Mouse (Mus musculus) spleen, adult 18-20 months (tissue): ENCODE data around the gene Gm20388.

Source experiments
- DNase-seq, 2 experiments: peaks; one replicate each; pipeline ENCODE4 v3.0.0; 2022; ENCODE audit warnings: mixed read lengths in 2 of 2

Gm20388 gene

GRCm38 (mm10) chr8:122851692-122852545, 2941.3 kb downstream of the Gm20388 start:
- DNase-seq, result no peak

- no peak for DNase-seq
Observed at GRCm38 (mm10) chr8:122852546-122852905, 2941.9 kb downstream of the Gm20388 start.

GRCm38 (mm10) chr8:122853340-122853771, 2942.7 kb downstream of the Gm20388 start:
- no peak for DNase-seq

GRCm38 (mm10) chr8:122854388-122854787, 2943.7 kb downstream of the Gm20388 start:
- no peak for DNase-seq

- no peak for DNase-seq
Observed at GRCm38 (mm10) chr8:122855123-122855522, 2944.5 kb downstream of the Gm20388 start.

GRCm38 (mm10) chr8:122856288-122856687, 2945.6 kb downstream of the Gm20388 start:
- DNase-seq, result no peak

GRCm38 (mm10) chr8:122859843-122860242, 2949.2 kb downstream of the Gm20388 start:
- DNase-seq, result no peak

- DNase-seq, result no peak
Observed at GRCm38 (mm10) chr8:122864719-122865129, 2954.1 kb downstream of the Gm20388 start.

GRCm38 (mm10) chr8:122865441-122865840, 2954.8 kb downstream of the Gm20388 start:
- no peak for DNase-seq

- no peak for DNase-seq
Observed at GRCm38 (mm10) chr8:122866231-122866630, 2955.6 kb downstream of the Gm20388 start.

GRCm38 (mm10) chr8:122867982-122868381, 2957.3 kb downstream of the Gm20388 start:
- no peak for DNase-seq

GRCm38 (mm10) chr8:122870377-122870863, 2959.8 kb downstream of the Gm20388 start:
- DNase-seq, result peak; percentile 88 to 92

GRCm38 (mm10) chr8:122871663-122872062, 2961.0 kb downstream of the Gm20388 start:
- DNase-seq, result no peak

- DNase-seq, result no peak
Observed at GRCm38 (mm10) chr8:122873171-122873570, 2962.5 kb downstream of the Gm20388 start.

GRCm38 (mm10) chr8:122875186-122875585, 2964.5 kb downstream of the Gm20388 start:
- DNase-seq, result no peak

- DNase-seq, result no peak
Observed at GRCm38 (mm10) chr8:122878231-122878630, 2967.6 kb downstream of the Gm20388 start.

GRCm38 (mm10) chr8:122880302-122880701, 2969.7 kb downstream of the Gm20388 start:
- no peak for DNase-seq

GRCm38 (mm10) chr8:122883671-122884070, 2973.0 kb downstream of the Gm20388 start:
- no peak for DNase-seq

- DNase-seq, result no peak
Observed at GRCm38 (mm10) chr8:122891440-122891839, 2980.8 kb downstream of the Gm20388 start.

GRCm38 (mm10) chr8:122893451-122893850, 2982.8 kb downstream of the Gm20388 start:
- DNase-seq, result no peak

- DNase-seq, result no peak
Observed at GRCm38 (mm10) chr8:122896317-122896716, 2985.7 kb downstream of the Gm20388 start.

- DNase-seq, result no peak
Observed at GRCm38 (mm10) chr8:122897200-122897599, 2986.6 kb downstream of the Gm20388 start.

GRCm38 (mm10) chr8:122898018-122898417, 2987.4 kb downstream of the Gm20388 start:
- no peak for DNase-seq

GRCm38 (mm10) chr8:122898473-122898872, 2987.8 kb downstream of the Gm20388 start:
- DNase-seq, result no peak
